Mouse (Mus musculus): ENCODE results near the gene Thsd4. TPM values are rescaled to one million over a fixed set of nuclear protein-coding genes. Genes with fewer than 3 reads are reported as not detected.

Gene Thsd4
- polyA plus RNA-seq, 1 experiment from 2014 or later: 5.6 TPM

- Histone ChIP-seq H3K4me3 (replicated peaks; ENCODE audit: low read depth, low read length) (no peak overlapping the region), H3K27me3 (ENCODE audit: control insufficient read depth, insufficient read depth, low read length) (no peaks in the 10 kb centered on the region), H3K9me3 (ENCODE audit: control insufficient read depth, low read length) (no peaks in the 10 kb centered on the region), H3K4me2 (ENCODE audit: low read length) (no peak overlapping the region), H3K27ac (replicated peaks; ENCODE audit: low read depth, low read length) (peak overlapping the region; percentile 60; the same call in 1 of the 2 replicates), H3K36me3 (ENCODE audit: control insufficient read depth, insufficient read depth, low read length) (no peaks in the 10 kb centered on the region), H3K4me1 (ENCODE audit: control insufficient read depth, insufficient read depth, low read length) (peaks cover 11% of the 10 kb centered on the region), H3K9ac (replicated peaks; ENCODE audit: low read length) (no peak overlapping the region)
- 63% methylated on average over 9 of the region's 9 CpGs for WGBS
- no peak for ATAC-seq (ENCODE audit: low FRiP score, low TSS enrichment)
- peak; percentile 66 for DNase-seq
Measured at GRCm38 (mm10) chr9:60231981-60232881, 289.6 kb downstream of the Thsd4 start.

- ATAC-seq (ENCODE audit: low FRiP score, low TSS enrichment) (no peak), DNase-seq (no peak)
- Histone ChIP-seq H3K4me1 (ENCODE audit: control insufficient read depth, insufficient read depth, low read length) (peaks cover 11% of the 10 kb centered on the region), H3K27me3 (ENCODE audit: control insufficient read depth, insufficient read depth, low read length) (no peaks in the 10 kb centered on the region), H3K4me3 (replicated peaks; ENCODE audit: low read depth, low read length) (no peak overlapping the region), H3K36me3 (ENCODE audit: control insufficient read depth, insufficient read depth, low read length) (no peaks in the 10 kb centered on the region), H3K27ac (replicated peaks; ENCODE audit: low read depth, low read length) (no peak overlapping the region), H3K9ac (replicated peaks; ENCODE audit: low read length) (no peak overlapping the region), H3K9me3 (ENCODE audit: control insufficient read depth, low read length) (no peaks in the 10 kb centered on the region), H3K4me2 (ENCODE audit: low read length) (no peak overlapping the region)
- 83% methylated on average over 4 of the region's 4 CpGs for whole genome bisulfite sequencing
Measured at GRCm38 (mm10) chr9:60229496-60229895, 292.4 kb downstream of the Thsd4 start.

GRCm38 (mm10) chr9:60227727-60228126 is 294.1 kb downstream of the Thsd4 start:
- H3K4me3 ChIP-seq (replicated peaks; ENCODE audit: low read depth, low read length): no peak overlapping the region
- no peaks in the 10 kb centered on the region for H3K27me3 ChIP-seq (ENCODE audit: control insufficient read depth, insufficient read depth, low read length)
- peaks cover 22% of the 10 kb centered on the region for H3K4me1 ChIP-seq (ENCODE audit: control insufficient read depth, insufficient read depth, low read length)
- ATAC-seq (ENCODE audit: low FRiP score, low TSS enrichment): no peak
- DNase-seq: peak; percentile 21
- no peak overlapping the region for H3K9ac ChIP-seq (replicated peaks; ENCODE audit: low read length)
- H3K27ac ChIP-seq (replicated peaks; ENCODE audit: low read depth, low read length): no peak overlapping the region
- H3K36me3 ChIP-seq (ENCODE audit: control insufficient read depth, insufficient read depth, low read length): no peaks in the 10 kb centered on the region
- no peak overlapping the region for H3K4me2 ChIP-seq (ENCODE audit: low read length)
- H3K9me3 ChIP-seq (ENCODE audit: control insufficient read depth, low read length): no peaks in the 10 kb centered on the region
- WGBS: 82% methylated on average over 7 of the region's 7 CpGs

GRCm38 (mm10) chr9:60226679-60227078 is 295.2 kb downstream of the Thsd4 start:
- no peak overlapping the region for H3K9ac ChIP-seq (replicated peaks; ENCODE audit: low read length)
- DNase-seq (peak; percentile 20), ATAC-seq (ENCODE audit: low FRiP score, low TSS enrichment) (no peak)
- no peak overlapping the region for H3K27ac ChIP-seq (replicated peaks; ENCODE audit: low read depth, low read length)
- no peak overlapping the region for H3K4me3 ChIP-seq (replicated peaks; ENCODE audit: low read depth, low read length)
- H3K9me3 ChIP-seq (ENCODE audit: control insufficient read depth, low read length): no peaks in the 10 kb centered on the region
- H3K4me2 ChIP-seq (ENCODE audit: low read length): no peak overlapping the region
- no peaks in the 10 kb centered on the region for H3K27me3 ChIP-seq (ENCODE audit: control insufficient read depth, insufficient read depth, low read length)
- 67% methylated on average over 4 of the region's 4 CpGs for WGBS
- no peaks in the 10 kb centered on the region for H3K36me3 ChIP-seq (ENCODE audit: control insufficient read depth, insufficient read depth, low read length)
- H3K4me1 ChIP-seq (ENCODE audit: control insufficient read depth, insufficient read depth, low read length): peaks cover 14% of the 10 kb centered on the region

GRCm38 (mm10) chr9:60226155-60226554 is 295.7 kb downstream of the Thsd4 start:
- H3K27ac ChIP-seq (replicated peaks; ENCODE audit: low read depth, low read length): no peak overlapping the region
- ATAC-seq (ENCODE audit: low FRiP score, low TSS enrichment) (no peak), DNase-seq (peak; percentile 16)

GRCm38 (mm10) chr9:60225453-60225852 is 296.4 kb downstream of the Thsd4 start:
- 84% methylated on average over 7 of the region's 7 CpGs for WGBS
- H3K4me1 ChIP-seq (ENCODE audit: control insufficient read depth, insufficient read depth, low read length): peaks cover 11% of the 10 kb centered on the region

More at GRCm38 (mm10) chr9:60226155-60226554, 295.7 kb downstream of the Thsd4 start:
- WGBS: 78% methylated on average over 14 of the region's 14 CpGs
- no peaks in the 10 kb centered on the region for H3K36me3 ChIP-seq (ENCODE audit: control insufficient read depth, insufficient read depth, low read length)
- H3K9ac ChIP-seq (replicated peaks; ENCODE audit: low read length): no peak overlapping the region
- H3K27me3 ChIP-seq (ENCODE audit: control insufficient read depth, insufficient read depth, low read length): no peaks in the 10 kb centered on the region
- no peaks in the 10 kb centered on the region for H3K9me3 ChIP-seq (ENCODE audit: control insufficient read depth, low read length)
- no peak overlapping the region for H3K4me3 ChIP-seq (replicated peaks; ENCODE audit: low read depth, low read length)
- H3K4me1 ChIP-seq (ENCODE audit: control insufficient read depth, insufficient read depth, low read length): peaks cover 11% of the 10 kb centered on the region
- H3K4me2 ChIP-seq (ENCODE audit: low read length): no peak overlapping the region

GRCm38 (mm10) chr9:60224039-60224695 is 297.7 kb downstream of the Thsd4 start:
- Histone ChIP-seq H3K27me3 (ENCODE audit: control insufficient read depth, insufficient read depth, low read length) (no peaks in the 10 kb centered on the region), H3K36me3 (ENCODE audit: control insufficient read depth, insufficient read depth, low read length) (no peaks in the 10 kb centered on the region), H3K27ac (replicated peaks; ENCODE audit: low read depth, low read length) (peak overlapping the region; percentile 73), H3K9me3 (ENCODE audit: control insufficient read depth, low read length) (no peaks in the 10 kb centered on the region), H3K4me2 (ENCODE audit: low read length) (no peak overlapping the region), H3K4me1 (ENCODE audit: control insufficient read depth, insufficient read depth, low read length) (peaks cover 11% of the 10 kb centered on the region), H3K9ac (replicated peaks; ENCODE audit: low read length) (no peak overlapping the region), H3K4me3 (replicated peaks; ENCODE audit: low read depth, low read length) (no peak overlapping the region)
- no peak for ATAC-seq (ENCODE audit: low FRiP score, low TSS enrichment)
- WGBS: 4% methylated on average over 6 of the region's 6 CpGs
- peak; percentile 67 for DNase-seq

More at GRCm38 (mm10) chr9:60225453-60225852, 296.4 kb downstream of the Thsd4 start:
- no peak overlapping the region for H3K4me2 ChIP-seq (ENCODE audit: low read length)
- DNase-seq (no peak), ATAC-seq (ENCODE audit: low FRiP score, low TSS enrichment) (no peak)
- H3K27me3 ChIP-seq (ENCODE audit: control insufficient read depth, insufficient read depth, low read length): no peaks in the 10 kb centered on the region
- H3K4me3 ChIP-seq (replicated peaks; ENCODE audit: low read depth, low read length): no peak overlapping the region
- H3K9ac ChIP-seq (replicated peaks; ENCODE audit: low read length): no peak overlapping the region
- no peaks in the 10 kb centered on the region for H3K9me3 ChIP-seq (ENCODE audit: control insufficient read depth, low read length)
- no peak overlapping the region for H3K27ac ChIP-seq (replicated peaks; ENCODE audit: low read depth, low read length)
- no peaks in the 10 kb centered on the region for H3K36me3 ChIP-seq (ENCODE audit: control insufficient read depth, insufficient read depth, low read length)

GRCm38 (mm10) chr9:60220431-60220830 is 301.4 kb downstream of the Thsd4 start:
- Histone ChIP-seq H3K36me3 (ENCODE audit: control insufficient read depth, insufficient read depth, low read length) (no peaks in the 10 kb centered on the region), H3K9ac (replicated peaks; ENCODE audit: low read length) (no peak overlapping the region), H3K27ac (replicated peaks; ENCODE audit: low read depth, low read length) (no peak overlapping the region), H3K27me3 (ENCODE audit: control insufficient read depth, insufficient read depth, low read length) (no peaks in the 10 kb centered on the region), H3K4me2 (ENCODE audit: low read length) (no peak overlapping the region), H3K4me3 (replicated peaks; ENCODE audit: low read depth, low read length) (no peak overlapping the region), H3K4me1 (ENCODE audit: control insufficient read depth, insufficient read depth, low read length) (peaks cover 11% of the 10 kb centered on the region), H3K9me3 (ENCODE audit: control insufficient read depth, low read length) (no peaks in the 10 kb centered on the region)
- DNase-seq (no peak), ATAC-seq (ENCODE audit: low FRiP score, low TSS enrichment) (no peak)
- 97% methylated on average over 2 of the region's 2 CpGs for WGBS

Data from midbrain, embryonic 14.5 days (tissue).